In genomic region chr15:83529765-83530164, GRCm38 (mm10) we compare ENCODE assay signal across 12 mouse cellular contexts. TPM values are rescaled to one million over a fixed set of nuclear protein-coding genes. Genes with fewer than 3 reads are reported as not detected.
DNase-seq lines count a peak whose midpoint lies in the region; ATAC-seq lines count a peak whose summit lies in the region.
"Had no signal": no experiment of that assay in that cellular context is flagged by ENCODE, and none has a peak within 500 bp of the region (broad histone marks: within the 10 kb centered on the region; RNA-seq: fewer than 3 reads in every experiment).

No protein-coding gene starts in this region.

- no peaks in the 10 kb centered on the region for H3K9me3 ChIP-seq in kidney, embryonic 14.5 days (ENCODE audit: control insufficient read depth, low read length)
- H3K9me3 ChIP-seq: forebrain, embryonic 12.5 days; limb, embryonic 13.5 days had no signal

- no peak overlapping the region for H3K9ac ChIP-seq in kidney, embryonic 14.5 days (ENCODE audit: low read depth, low read length)
- H3K9ac ChIP-seq: forebrain, embryonic 12.5 days; limb, embryonic 13.5 days had no signal

- H3K36me3 ChIP-seq in kidney, embryonic 14.5 days (ENCODE audit: control insufficient read depth, insufficient read depth, low read length) = no peaks in the 10 kb centered on the region
- H3K36me3 ChIP-seq: forebrain, embryonic 12.5 days; limb, embryonic 13.5 days had no signal

- H3K27ac ChIP-seq in kidney, embryonic 14.5 days (ENCODE audit: low read depth, low read length) = no peak overlapping the region
- H3K27ac ChIP-seq: forebrain, embryonic 12.5 days had no signal

- peaks cover 27% of the 10 kb centered on the region for H3K4me1 ChIP-seq in kidney, embryonic 14.5 days (ENCODE audit: control insufficient read depth, insufficient read depth, low read length)

- no peak overlapping the region for H3K4me3 ChIP-seq in kidney, embryonic 14.5 days (ENCODE audit: low read length)
- H3K4me3 ChIP-seq: forebrain, embryonic 12.5 days; limb, embryonic 13.5 days had no signal

- no peak overlapping the region for H3K4me2 ChIP-seq in kidney, embryonic 14.5 days (replicated peaks; ENCODE audit: low read depth, low read length)
- H3K4me2 ChIP-seq: forebrain, embryonic 12.5 days; limb, embryonic 13.5 days had no signal

- peak; percentile 54 for DNase-seq in kidney, adult 11 months
- DNase-seq in heart, adult 8-10 months (ENCODE audit: low spot score) = peak; percentile 63
- DNase-seq in kidney, adult 8-10 months = peak; percentile 58 to 61
- peak; percentile 74 for DNase-seq in lung, postnatal 10 days
- no peak for DNase-seq in embryo, embryonic 11 days
- DNase-seq in frontal cortex, postnatal 10 days (ENCODE audit: low spot score in 2 of 2) = no peak
- DNase-seq: retina, postnatal 1 day had no signal

- 76% methylated on average over 5 of the region's 5 CpGs for WGBS in kidney, embryonic 14.5 days

- ATAC-seq in kidney, embryonic 14.5 days (ENCODE audit: low FRiP score, low TSS enrichment) = no peak
- ATAC-seq in granulocyte monocyte progenitor cell, adult 5-6 weeks (replicated peaks; ENCODE audit: poor library complexity, severe bottlenecking) = no peak
- ATAC-seq: Patski had no signal

- peaks cover 27% of the 10 kb centered on the region for H3K27me3 ChIP-seq in kidney, embryonic 14.5 days (ENCODE audit: control insufficient read depth, insufficient read depth, low read length)
- H3K27me3 ChIP-seq: Patski had no signal

RNA-seq across cellular contexts. Expression of gene Bik, which starts 3.1 kb away (rescaled TPM):
- polyA plus RNA-seq in kidney, embryonic 14.5 days (2014; fragmentation: Nextera tagmentation; extraction: Ambion mirVana) = 12.3 and 12.6 TPM in 2 replicates
- 10 to 100 TPM in 1 of 4 experiments, 1 to 10 TPM in 3; 7.6 to 12.5 (median 9.4) TPM for total RNA-seq in heart, adult 8-10 months (2022)
- total RNA-seq in granulocyte monocyte progenitor cell, adult 5-6 weeks (2014; fragmentation: Nextera tagmentation) = not detected in 2 replicates
- not detected in 2 replicates for total RNA-seq in granulocyte monocyte progenitor cell, adult 5-6 weeks (2017)

RNA-seq across cellular contexts. Expression of gene Ttll1, which starts 19.1 kb away (rescaled TPM):
- 14.8 and 19.8 TPM in 2 replicates for polyA plus RNA-seq in kidney, embryonic 14.5 days (2014; fragmentation: Nextera tagmentation; extraction: Ambion mirVana)
- 10 to 100 TPM; 51.7 to 73.3 (median 59.8) TPM for total RNA-seq in heart, adult 8-10 months (2022)
- total RNA-seq in granulocyte monocyte progenitor cell, adult 5-6 weeks (2014; fragmentation: Nextera tagmentation) = 5.3 and 9.0 TPM in 2 replicates
- 2.8 and 4.6 TPM in 2 replicates for total RNA-seq in granulocyte monocyte progenitor cell, adult 5-6 weeks (2017)

RNA-seq across cellular contexts. Expression of gene Tspo, which starts 33.6 kb away (rescaled TPM):
- polyA plus RNA-seq in kidney, embryonic 14.5 days (2014; fragmentation: Nextera tagmentation; extraction: Ambion mirVana) = 57.8 and 60.7 TPM in 2 replicates
- total RNA-seq in heart, adult 8-10 months (2022) = 10 to 100 TPM; 57.1 to 66.2 (median 60.4) TPM
- total RNA-seq in granulocyte monocyte progenitor cell, adult 5-6 weeks (2014; fragmentation: Nextera tagmentation) = 204 and 312 TPM in 2 replicates
- total RNA-seq in granulocyte monocyte progenitor cell, adult 5-6 weeks (2017) = 119 and 155 TPM in 2 replicates

RNA-seq across cellular contexts. Expression of gene Mcat, which starts 33.8 kb away (rescaled TPM):
- 29.3 and 43.7 TPM in 2 replicates for polyA plus RNA-seq in kidney, embryonic 14.5 days (2014; fragmentation: Nextera tagmentation; extraction: Ambion mirVana)
- total RNA-seq in heart, adult 8-10 months (2022) = 10 to 100 TPM; 43.6 to 51.3 (median 46.9) TPM
- total RNA-seq in granulocyte monocyte progenitor cell, adult 5-6 weeks (2014; fragmentation: Nextera tagmentation) = 10.8 and 15.3 TPM in 2 replicates
- total RNA-seq in granulocyte monocyte progenitor cell, adult 5-6 weeks (2017) = 14.8 and 21.1 TPM in 2 replicates

Comparison
In these comparisons a context has a peak if more than half of its experiments do, and no peak if none do; other contexts are left out.
1. DNase-seq: peak in kidney, adult 11 months (single experiment), heart, adult 8-10 months (single experiment), kidney, adult 8-10 months (2 of 2) and lung, postnatal 10 days (single experiment); none in embryo, embryonic 11 days (single experiment) and frontal cortex, postnatal 10 days (0 of 2).
2. RNA of gene Bik, which starts 3.1 kb away (total RNA-seq): 7.6 to 12.5 TPM in heart, adult 8-10 months; not detected in granulocyte monocyte progenitor cell, adult 5-6 weeks; every median in the first group is over 4 times any median in the second.
3. RNA of gene Ttll1, which starts 19.1 kb away (total RNA-seq): 51.7 to 73.3 TPM in heart, adult 8-10 months; 2.8 to 9.0 TPM in granulocyte monocyte progenitor cell, adult 5-6 weeks; every median in the first group is over 4 times any median in the second.